20 mouse cellular contexts compared by ENCODE assay signal in genomic region chr2:14043011-14043410, GRCm38 (mm10). TPM values are rescaled to one million over a fixed set of nuclear protein-coding genes. Genes with fewer than 3 reads are reported as not detected.
"Had no signal": no experiment of that assay in that cellular context is flagged by ENCODE, and none has a peak within 500 bp of the region (broad histone marks: within the 10 kb centered on the region; RNA-seq: fewer than 3 reads in every experiment).

No protein-coding gene starts in this region.

- H3K36me3 ChIP-seq: neural tube, embryonic 12.5 days had no signal

- H3K9me3 ChIP-seq: lung, embryonic 15.5 days; megakaryocyte, embryonic 14.5 days; neural tube, embryonic 12.5 days had no signal

- H3K4me3 ChIP-seq: lung, embryonic 15.5 days; megakaryocyte, embryonic 14.5 days; neural tube, embryonic 12.5 days had no signal

- H3K9ac ChIP-seq: liver, postnatal 0 days; lung, embryonic 15.5 days; neural tube, embryonic 12.5 days had no signal

- ATAC-seq: liver, postnatal 0 days; lung, postnatal 0 days had no signal

- DNase-seq: liver, postnatal 0 days; lung, adult 2 months; lung, postnatal 14 days; lung, postnatal 36 days; midbrain, embryonic 14.5 days; right cerebral cortex, adult 18-20 months; right cerebral cortex, postnatal 25 days; right cerebral cortex, postnatal 4 days; spleen, adult 18-20 months; thymus, adult 18-20 months; thymus, postnatal 14 days; thymus, postnatal 36 days had no signal

- H3K27ac ChIP-seq: lung, embryonic 15.5 days; macrophage; neural tube, embryonic 12.5 days had no signal

- H3K4me2 ChIP-seq: lung, embryonic 15.5 days; midbrain, embryonic 11.5 days; neural tube, embryonic 12.5 days had no signal

- H3K27me3 ChIP-seq: lung, embryonic 15.5 days; megakaryocyte, embryonic 14.5 days; neural tube, embryonic 12.5 days had no signal

- H3K4me1 ChIP-seq: lung, embryonic 15.5 days; neural tube, embryonic 12.5 days had no signal

RNA-seq across cellular contexts. Expression of gene Hacd1, which starts 12.9 kb away (rescaled TPM):
- total RNA-seq: monocyte, adult 5-6 weeks; neutrophil, adult 5-6 weeks had no signal
